Mouse (Mus musculus) midbrain, embryonic 10.5 days (tissue): ENCODE measurements around the gene Iars2. TPM values are rescaled to one million over a fixed set of nuclear protein-coding genes. Genes with fewer than 3 reads are reported as not detected.

Experiments
- DNase-seq: peaks from one replicate; pipeline ENCODE4 v3.0.0-alpha.2; 2017; ENCODE audit warnings: low spot score
- H3K27ac ChIP-seq: fragments of 300-500 bp; sonication (generic); replicated peaks from 2 replicates; pipeline ENCODE4 v1.5.1; 2016; ENCODE audit warnings: mild to moderate bottlenecking
- H3K27me3 ChIP-seq: fragments of 300-500 bp; sonication (generic); 2 replicates; pipeline ENCODE4 v1.6.1; 2016; ENCODE audit warnings: low read depth, mild to moderate bottlenecking; ENCODE audit not compliant: poor library complexity, severe bottlenecking
- H3K36me3 ChIP-seq: fragments of 300-500 bp; sonication (generic); 2 replicates; pipeline ENCODE4 v1.6.1; 2016; ENCODE audit warnings: mild to moderate bottlenecking, moderate library complexity
- H3K4me1 ChIP-seq: fragments of 300-500 bp; sonication (generic); 2 replicates; pipeline ENCODE4 v1.6.1; 2016
- H3K4me3 ChIP-seq: fragments of 300-500 bp; sonication (generic); 2 replicates; pipeline ENCODE4 v1.5.1; 2016; ENCODE audit warnings: mild to moderate bottlenecking, moderate library complexity
- H3K9me3 ChIP-seq: fragments of 300-500 bp; sonication (generic); replicated peaks from 2 replicates; pipeline ENCODE4 v1.6.1; 2016; ENCODE audit warnings: mild to moderate bottlenecking
- WGBS: fragments of 180-500 bp; shearing (Covaris S2); methylation state at CpG from one replicate; pipeline ENCODE4 v1.1.7; 2016; 5-methylcytosine and 5-hydroxymethylcytosine counted together
- polyA plus RNA-seq: library from polyadenylated mRNA; unstranded; fragments of >200 nt; fragmentation: Nextera tagmentation; extraction: Ambion mirVana; gene quantifications from 2 replicates; pipeline ENCODE4 v1.2.1, GENCODE M21; 2016

Iars2 gene
- polyA plus RNA-seq, 1 experiment from 2014 or later: 25.7 TPM

DNA sequence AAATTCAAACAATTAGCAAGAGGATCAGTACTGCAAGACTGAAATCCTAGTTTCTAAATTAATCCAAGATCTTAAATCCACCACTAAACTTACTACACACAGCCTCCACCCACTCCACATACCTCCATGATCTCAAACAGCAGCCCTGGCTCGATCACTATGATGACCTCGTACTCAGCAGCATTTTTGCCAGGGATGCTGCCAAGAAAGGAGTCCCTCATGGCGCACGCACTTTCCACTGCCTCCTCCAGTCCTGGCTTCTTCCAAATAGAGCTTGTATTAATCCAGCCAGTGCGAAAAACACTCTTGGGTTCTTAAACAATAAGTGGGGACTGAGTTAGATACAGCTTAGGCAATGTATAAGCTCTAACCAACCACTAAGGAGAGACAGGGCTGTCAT is 40.0 kb downstream of the Iars2 start:
- Histone ChIP-seq H3K27ac (no peak overlapping the region), H3K36me3 (peaks cover 92% of the 10 kb centered on the region)

DNA sequence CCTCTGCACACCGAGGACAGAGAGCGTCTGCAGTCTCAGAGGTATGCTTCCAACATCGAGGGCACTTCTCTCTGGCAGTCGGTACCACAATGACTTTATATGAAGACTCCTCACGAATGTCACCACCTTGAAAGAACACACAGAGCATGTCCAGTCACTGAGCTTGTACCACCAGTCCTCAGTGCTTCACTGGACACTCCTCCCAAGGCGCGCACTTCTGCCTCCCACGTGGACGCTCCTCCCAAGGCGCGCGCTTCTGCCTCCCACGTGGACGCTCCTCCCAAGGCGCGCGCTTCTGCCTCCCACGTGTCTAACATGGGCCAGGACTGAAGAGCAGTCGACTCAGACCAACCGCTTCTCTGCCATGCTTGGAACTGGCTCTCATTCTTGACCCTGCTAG is 42.1 kb downstream of the Iars2 start:
- Histone ChIP-seq H3K4me3 (no peak overlapping the region), H3K4me1 (no peaks in the 10 kb centered on the region), H3K27me3 (no peaks in the 10 kb centered on the region), H3K9me3 (no peaks in the 10 kb centered on the region), H3K27ac (no peak overlapping the region), H3K36me3 (peaks cover 92% of the 10 kb centered on the region)
- DNase-seq: no peak
- 93% methylated on average over 20 of the region's 20 CpGs for WGBS

More for the DNA sequence above, 40.0 kb downstream of the Iars2 start:
- no peaks in the 10 kb centered on the region for H3K27me3 ChIP-seq
- no peaks in the 10 kb centered on the region for H3K4me1 ChIP-seq
- no peak overlapping the region for H3K4me3 ChIP-seq
- no peak for DNase-seq
- H3K9me3 ChIP-seq: no peaks in the 10 kb centered on the region
- 93% methylated on average over 5 of the region's 5 CpGs for WGBS

DNA sequence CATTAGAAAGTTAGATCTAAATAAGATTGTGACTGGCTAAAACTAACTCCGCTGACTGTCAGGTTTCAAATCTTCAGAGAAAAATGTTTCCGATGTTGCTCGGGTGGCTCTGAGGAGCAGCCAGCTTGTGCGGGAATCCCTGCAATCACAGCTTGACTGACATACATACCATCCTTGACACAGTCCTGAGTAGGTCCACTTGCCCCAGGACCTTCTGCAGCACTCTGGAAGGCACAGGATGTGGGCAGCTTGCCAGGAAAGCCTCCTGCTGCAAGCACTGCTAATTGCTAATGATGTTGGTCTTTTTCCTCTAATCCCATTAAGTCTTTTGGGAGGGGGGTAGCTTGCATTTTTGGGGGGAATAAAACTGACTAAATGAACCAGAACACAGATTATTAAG is 44.0 kb downstream of the Iars2 start:
- no peaks in the 10 kb centered on the region for H3K9me3 ChIP-seq
- WGBS: 94% methylated on average over 4 of the region's 4 CpGs
- H3K4me1 ChIP-seq: no peaks in the 10 kb centered on the region
- H3K27ac ChIP-seq: no peak overlapping the region
- DNase-seq: no peak
- peaks cover 91% of the 10 kb centered on the region for H3K36me3 ChIP-seq
- H3K4me3 ChIP-seq: no peak overlapping the region
- H3K27me3 ChIP-seq: no peaks in the 10 kb centered on the region

DNA sequence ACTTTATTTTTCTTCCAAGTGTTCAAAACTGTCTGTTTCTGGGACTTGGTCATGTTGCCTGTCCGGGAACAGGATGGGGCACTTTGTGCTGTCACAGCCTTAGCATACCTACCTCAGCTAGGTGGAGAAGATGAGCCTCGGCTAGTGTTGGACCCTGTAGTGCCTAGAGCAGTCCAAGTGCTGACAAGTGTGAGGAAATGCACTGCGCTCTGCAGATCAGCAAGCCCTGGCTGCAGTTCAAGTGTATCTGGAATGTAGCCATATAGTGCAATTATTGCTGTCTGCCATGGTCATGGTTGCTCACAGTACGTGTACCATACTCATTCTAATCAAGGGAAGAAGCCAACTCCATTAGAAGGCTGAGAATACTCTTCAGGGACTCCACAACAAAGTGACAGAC is 44.5 kb downstream of the Iars2 start:
- Histone ChIP-seq H3K9me3 (no peaks in the 10 kb centered on the region), H3K4me1 (no peaks in the 10 kb centered on the region), H3K36me3 (peaks cover 93% of the 10 kb centered on the region), H3K4me3 (no peak overlapping the region), H3K27ac (no peak overlapping the region), H3K27me3 (no peaks in the 10 kb centered on the region)
- WGBS: 89% methylated on average over 4 of the region's 4 CpGs
- DNase-seq: no peak

DNA sequence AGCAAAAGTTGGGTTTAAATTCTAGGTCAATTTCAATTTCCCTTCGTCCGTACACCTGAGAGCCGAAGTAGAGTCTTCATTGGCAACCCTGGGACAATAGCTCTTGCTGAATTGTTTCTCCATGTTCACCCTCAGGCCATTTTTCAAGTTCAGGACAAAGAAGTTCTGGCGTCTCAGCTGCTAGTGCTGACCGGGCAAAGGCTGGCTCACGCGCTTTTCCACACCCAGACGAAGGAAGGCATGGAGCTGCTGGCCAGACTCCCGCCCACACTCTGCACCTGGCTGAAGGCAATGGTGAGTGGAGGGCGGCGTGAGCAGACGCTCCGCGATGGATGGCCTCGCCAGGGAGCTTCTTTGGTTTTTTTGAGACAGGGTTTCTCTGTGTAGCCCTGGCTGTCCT is 45.9 kb downstream of the Iars2 start:
- Histone ChIP-seq H3K4me1 (no peaks in the 10 kb centered on the region), H3K4me3 (no peak overlapping the region), H3K27me3 (no peaks in the 10 kb centered on the region), H3K27ac (no peak overlapping the region), H3K36me3 (peaks cover 99% of the 10 kb centered on the region), H3K9me3 (no peaks in the 10 kb centered on the region)
- 97% methylated on average over 15 of the region's 15 CpGs for WGBS
- DNase-seq: no peak

DNA sequence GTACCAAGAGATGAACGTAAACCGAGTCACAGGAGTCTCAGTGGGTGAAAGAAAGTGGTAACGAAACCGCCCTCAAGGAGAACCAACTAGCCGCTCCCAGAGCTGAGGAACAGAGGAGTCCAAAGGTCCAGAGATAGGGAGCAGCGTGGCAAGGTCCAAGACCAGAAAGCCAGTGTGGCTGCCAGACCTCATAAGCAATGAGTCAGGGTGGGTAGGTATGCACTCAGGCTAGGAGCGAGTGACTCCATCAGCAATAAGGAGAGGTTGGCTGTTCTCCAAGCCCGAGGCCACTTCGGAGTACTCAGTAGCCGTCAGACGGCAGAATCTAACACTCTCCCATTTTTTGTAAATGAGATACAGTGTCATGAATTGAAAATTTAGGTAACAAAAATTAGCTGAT is 46.4 kb downstream of the Iars2 start:
- no peaks in the 10 kb centered on the region for H3K27me3 ChIP-seq
- 97% methylated on average over 11 of the region's 11 CpGs for WGBS
- H3K9me3 ChIP-seq: no peaks in the 10 kb centered on the region
- DNase-seq: no peak
- no peaks in the 10 kb centered on the region for H3K4me1 ChIP-seq
- no peak overlapping the region for H3K4me3 ChIP-seq
- no peak overlapping the region for H3K27ac ChIP-seq
- peaks cover 99% of the 10 kb centered on the region for H3K36me3 ChIP-seq

DNA sequence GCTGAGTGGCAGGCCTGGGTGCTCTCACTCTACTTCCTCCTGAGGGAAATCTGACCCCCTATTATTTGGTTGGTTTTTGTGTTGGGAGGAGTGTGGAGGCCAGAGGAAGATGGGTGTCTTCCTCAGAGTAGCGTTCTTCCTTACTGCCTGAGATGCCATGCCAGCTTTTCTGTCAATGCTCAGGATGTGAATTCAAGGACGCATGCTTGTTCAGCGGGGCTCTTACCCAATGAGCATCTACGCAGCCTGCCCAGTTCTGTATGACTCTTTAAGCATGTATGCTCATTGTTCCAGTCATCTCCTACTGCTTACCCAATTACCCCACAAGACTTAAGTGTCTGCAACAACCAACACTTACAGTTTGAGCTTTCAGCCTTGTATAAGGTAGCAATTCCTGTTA is 48.6 kb downstream of the Iars2 start:
- Histone ChIP-seq H3K36me3 (peaks cover 99% of the 10 kb centered on the region), H3K9me3 (no peaks in the 10 kb centered on the region), H3K27ac (no peak overlapping the region), H3K27me3 (no peaks in the 10 kb centered on the region), H3K4me1 (no peaks in the 10 kb centered on the region), H3K4me3 (no peak overlapping the region)
- DNase-seq: no peak
- WGBS: 93% methylated on average over 4 of the region's 4 CpGs

DNA sequence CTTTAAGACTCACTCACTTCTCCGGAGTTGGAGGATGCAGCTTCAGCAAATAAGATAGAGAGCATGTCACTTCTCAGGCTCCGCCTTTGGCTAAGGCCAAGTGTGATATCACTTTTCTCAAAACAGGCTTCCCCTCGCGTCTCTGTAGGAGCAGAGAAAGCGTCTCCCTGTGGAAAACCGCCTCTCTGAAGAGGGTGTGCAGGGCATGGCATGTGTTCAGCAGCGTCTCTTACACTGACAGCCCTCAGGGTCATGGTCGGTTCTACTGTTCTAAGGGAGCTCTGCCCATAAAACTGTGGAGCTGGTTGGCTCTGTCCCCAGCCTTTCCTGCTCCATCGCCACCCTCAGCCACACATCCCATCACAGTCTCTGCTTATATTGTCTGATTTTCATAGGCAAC is 49.9 kb downstream of the Iars2 start:
- Histone ChIP-seq H3K27me3 (no peaks in the 10 kb centered on the region), H3K27ac (no peak overlapping the region), H3K36me3 (peaks cover 94% of the 10 kb centered on the region), H3K9me3 (no peaks in the 10 kb centered on the region), H3K4me3 (no peak overlapping the region), H3K4me1 (no peaks in the 10 kb centered on the region)
- WGBS: 92% methylated on average over 9 of the region's 9 CpGs
- DNase-seq: no peak

DNA sequence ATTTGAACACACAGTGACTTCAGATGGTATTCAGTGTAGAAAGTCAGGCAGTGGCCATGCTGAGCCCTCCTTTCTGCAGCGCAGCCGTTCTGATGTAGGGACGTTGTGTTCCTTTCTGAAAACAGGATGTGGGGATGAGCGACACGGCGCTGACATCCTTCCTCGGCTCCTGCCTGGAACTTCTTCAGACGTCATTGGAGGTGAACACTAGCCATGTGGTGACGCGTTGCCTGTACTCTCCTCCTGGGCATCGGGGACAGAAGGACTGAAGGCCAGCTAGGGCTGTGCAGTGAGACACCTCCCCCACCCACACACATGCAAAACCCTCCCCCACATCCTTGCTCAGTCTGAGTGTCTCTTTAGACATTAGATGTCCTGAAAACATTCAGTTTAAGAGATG is 52.2 kb downstream of the Iars2 start:
- Histone ChIP-seq H3K36me3 (peaks cover 93% of the 10 kb centered on the region), H3K27me3 (no peaks in the 10 kb centered on the region), H3K4me1 (no peaks in the 10 kb centered on the region), H3K9me3 (no peaks in the 10 kb centered on the region), H3K27ac (no peak overlapping the region), H3K4me3 (no peak overlapping the region)
- WGBS: 93% methylated on average over 11 of the region's 11 CpGs
- DNase-seq: no peak

DNA sequence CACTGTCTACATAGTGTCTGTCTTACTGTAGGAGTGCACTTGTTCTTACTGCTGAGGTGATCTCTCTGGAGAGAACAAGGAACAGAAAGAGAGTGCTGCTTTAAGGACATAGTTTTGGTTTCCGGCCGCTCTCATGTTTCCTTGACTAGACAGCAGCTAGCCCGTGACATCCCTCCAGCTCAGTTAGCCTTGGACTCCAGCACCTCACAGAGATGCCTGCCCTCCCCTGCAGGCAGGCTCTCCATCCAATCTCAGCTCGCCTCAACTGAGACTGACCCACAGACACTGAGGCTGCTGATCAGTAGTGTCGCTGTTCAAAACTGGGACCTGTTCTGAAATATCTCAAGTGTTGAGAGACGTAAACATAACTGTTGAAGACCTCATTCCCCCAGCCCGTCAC is 53.2 kb downstream of the Iars2 start:
- no peaks in the 10 kb centered on the region for H3K9me3 ChIP-seq
- H3K27ac ChIP-seq: no peak overlapping the region
- H3K27me3 ChIP-seq: no peaks in the 10 kb centered on the region
- no peak overlapping the region for H3K4me3 ChIP-seq
- H3K4me1 ChIP-seq: no peaks in the 10 kb centered on the region
- H3K36me3 ChIP-seq: peaks cover 94% of the 10 kb centered on the region
- 94% methylated on average over 7 of the region's 7 CpGs for WGBS
- no peak for DNase-seq

DNA sequence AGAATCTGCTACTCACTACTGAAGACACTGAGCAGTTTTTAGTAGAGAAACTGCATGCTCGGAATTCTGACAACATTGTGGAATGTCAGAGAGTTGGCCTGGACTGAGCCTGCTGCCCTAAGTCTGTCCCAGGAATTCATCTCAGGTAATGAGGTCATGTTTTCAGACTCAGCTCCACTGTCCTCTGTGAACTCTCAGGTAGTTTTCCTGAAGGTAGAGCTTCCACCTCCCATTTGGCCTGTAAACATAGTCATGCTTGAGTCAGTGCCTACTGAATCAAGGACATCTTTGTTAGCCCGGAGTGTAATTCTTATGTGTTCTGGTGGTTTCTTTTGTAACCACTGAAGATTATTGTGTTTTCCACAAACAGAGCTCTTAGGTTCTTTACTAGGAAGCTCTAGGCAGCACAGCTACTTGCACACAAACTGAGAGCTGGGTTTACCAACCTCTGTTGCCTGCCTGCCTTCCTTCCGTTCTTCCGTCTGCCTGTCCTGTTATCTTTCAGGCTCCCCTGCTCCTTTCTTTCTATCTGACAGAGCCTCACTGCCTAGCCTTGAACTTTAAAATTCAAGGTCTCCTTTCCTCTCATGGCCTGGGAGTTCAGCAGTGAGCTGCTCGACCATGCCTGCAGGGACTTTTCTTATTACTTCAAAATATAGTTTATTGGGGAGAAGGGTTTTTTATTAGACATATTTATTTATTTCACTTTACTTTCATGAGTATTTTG is 54.2 kb downstream of the Iars2 start:
- Histone ChIP-seq H3K4me3 (no peak overlapping the region), H3K9me3 (no peaks in the 10 kb centered on the region), H3K36me3 (peaks cover 87% of the 10 kb centered on the region), H3K4me1 (no peaks in the 10 kb centered on the region), H3K27me3 (no peaks in the 10 kb centered on the region), H3K27ac (no peak overlapping the region)
- DNase-seq: no peak
- 90% methylated on average over 5 of the region's 5 CpGs for WGBS

DNA sequence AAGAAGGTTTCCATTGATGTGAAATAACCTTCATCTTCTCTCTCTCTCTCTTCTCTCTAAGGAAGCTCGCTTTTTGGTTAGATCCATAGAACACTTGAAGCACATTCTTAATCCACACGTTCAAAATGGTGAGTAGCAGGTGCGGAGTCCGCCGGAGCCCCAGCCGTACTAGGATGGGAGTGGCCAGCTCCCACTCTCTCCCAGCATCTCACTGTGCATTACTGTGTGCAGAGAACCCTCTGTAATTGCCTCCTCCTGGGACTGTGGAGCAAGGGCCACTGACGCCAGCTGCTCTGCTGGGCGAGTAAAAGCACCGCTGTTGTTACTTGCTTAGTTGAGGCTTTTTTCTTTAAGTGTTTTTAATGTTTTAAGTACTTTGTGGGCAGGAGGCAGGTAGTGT is 57.8 kb downstream of the Iars2 start:
- DNase-seq: no peak
- H3K27me3 ChIP-seq: no peaks in the 10 kb centered on the region
- H3K4me3 ChIP-seq: no peak overlapping the region
- no peak overlapping the region for H3K27ac ChIP-seq
- peaks cover 80% of the 10 kb centered on the region for H3K36me3 ChIP-seq
- H3K4me1 ChIP-seq: no peaks in the 10 kb centered on the region
- H3K9me3 ChIP-seq: no peaks in the 10 kb centered on the region
- WGBS: 97% methylated on average over 9 of the region's 9 CpGs

DNA sequence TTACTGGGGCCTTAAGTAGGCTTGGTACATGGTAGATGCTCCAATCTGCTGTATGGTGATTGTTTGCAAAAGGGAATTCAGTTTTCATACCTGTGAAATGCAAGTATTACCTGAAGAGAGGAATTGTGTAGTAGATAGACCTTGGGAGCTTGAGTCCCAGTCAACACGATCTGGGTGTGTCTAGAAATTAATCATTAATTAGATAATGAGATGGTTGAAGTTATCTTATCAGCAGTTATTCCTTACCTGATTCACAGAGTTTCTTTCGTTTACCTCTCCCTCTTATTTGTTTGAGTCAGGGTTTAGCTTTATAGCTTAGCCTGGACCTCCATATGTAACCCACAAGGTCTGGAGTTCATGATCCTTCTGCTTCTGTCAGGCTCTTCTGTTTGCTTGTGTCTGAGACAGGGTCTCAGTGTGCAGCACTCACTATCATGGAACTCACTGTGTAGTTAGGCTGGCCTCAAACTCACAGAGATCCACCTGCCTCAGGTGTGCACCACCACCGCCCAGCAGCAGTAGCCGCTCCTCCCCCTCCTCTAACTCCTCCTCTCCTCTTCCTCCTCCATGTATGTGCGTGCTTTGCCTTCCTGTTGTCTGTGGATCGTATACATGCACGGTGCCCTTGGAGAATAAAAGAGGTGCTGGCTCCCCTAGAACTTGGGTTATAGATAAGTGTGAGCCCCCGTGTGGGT is 58.6 kb downstream of the Iars2 start:
- 92% methylated on average over 8 of the region's 8 CpGs for WGBS
- Histone ChIP-seq H3K9me3 (no peaks in the 10 kb centered on the region), H3K27ac (no peak overlapping the region), H3K4me1 (no peaks in the 10 kb centered on the region), H3K36me3 (peaks cover 79% of the 10 kb centered on the region), H3K4me3 (no peak overlapping the region), H3K27me3 (no peaks in the 10 kb centered on the region)
- no peak for DNase-seq
